Mouse (Mus musculus): Measurements from ENCODE around the gene Slc6a1. TPM values are rescaled to one million over a fixed set of nuclear protein-coding genes. Genes with fewer than 3 reads are reported as not detected.
A peak's percentile ranks its signal among the peaks of the same experiment; 100 is the strongest.

Gene Slc6a1
- total and polyA plus RNA-seq, 3 experiments: 0.04 TPM; not detected in 2

DNA sequence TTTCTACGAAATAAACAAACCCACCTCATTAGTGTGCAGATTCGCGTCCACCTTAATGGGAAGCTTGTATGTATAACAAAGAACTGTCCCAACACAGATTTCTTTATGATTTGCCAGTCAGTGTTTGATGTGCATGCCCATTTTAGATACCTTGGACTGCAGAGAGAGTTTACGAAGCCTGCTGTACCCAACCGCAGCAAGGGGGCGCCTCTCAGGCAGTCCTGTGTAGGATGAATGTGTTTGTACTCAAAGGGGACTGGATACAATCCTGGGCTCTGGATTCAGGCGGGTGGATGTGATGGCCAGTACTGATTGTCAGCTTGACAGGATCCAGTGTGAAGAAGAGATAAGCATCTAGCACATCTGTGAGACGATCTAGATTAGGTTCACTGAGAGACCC, 6.6 kb upstream of the Slc6a1 start:
- no peaks in the 10 kb centered on the region for H3K36me3 ChIP-seq (replicated peaks in 1 of 2; ENCODE audit: control insufficient read depth in 1 of 2, insufficient read depth in 1 of 2, low read length in 1 of 2)
- TF ChIP-seq ELF1 (IDR thresholded peaks at IDR 0.05; ENCODE audit: low read depth, low read length): no peak
- TF ChIP-seq CTCF (conservative IDR thresholded peaks at IDR 0.05 in 1 of 2, IDR thresholded peaks at IDR 0.05 in 1 of 2; ENCODE audit: low read depth in 2 of 2, low read length in 2 of 2): peak in 1 of 2 experiments; percentile 36; a peak in 2 of 4 replicates
- no peaks in the 10 kb centered on the region for H3K79me2 ChIP-seq (replicated peaks; ENCODE audit: control insufficient read depth, extremely low read depth, insufficient read depth, poor library complexity, severe bottlenecking)
- dilution Hi-C loops (cut with MboI; ENCODE audit: extremely low pct_ligation_motif_present, extremely low pct_unique_long_range_greater_than_20kb, low sequenced_read_pairs) (no loop called here), in situ Hi-C loops (cut with MboI; ENCODE audit: low pct_ligation_motif_present, low pct_unique_long_range_greater_than_20kb, low sequenced_read_pairs) (no loop called here)
- no peaks in the 10 kb centered on the region for H3K4me1 ChIP-seq (ENCODE audit: control insufficient read depth in 1 of 2, insufficient read depth in 2 of 2)
- no peaks in the 10 kb centered on the region for H3K9me3 ChIP-seq (replicated peaks; ENCODE audit: low read length)
- peaks cover 93% of the 10 kb centered on the region for H3K27me3 ChIP-seq (replicated peaks)
- DNase-seq (ENCODE audit: extremely low read depth): no peak
- no peak overlapping the region for H3K4me2 ChIP-seq (ENCODE audit: insufficient read depth, low read depth, poor library complexity, severe bottlenecking)
- H3K9ac ChIP-seq (ENCODE audit: insufficient read depth, low read depth): no peak overlapping the region
- H3K4me3 ChIP-seq (replicated peaks in 1 of 3; ENCODE audit: low read depth in 2 of 3, low read length in 2 of 3, poor library complexity in 1 of 3): no peak overlapping the region
- H3K27ac ChIP-seq (ENCODE audit: insufficient read depth, low read depth): no peak overlapping the region

DNA sequence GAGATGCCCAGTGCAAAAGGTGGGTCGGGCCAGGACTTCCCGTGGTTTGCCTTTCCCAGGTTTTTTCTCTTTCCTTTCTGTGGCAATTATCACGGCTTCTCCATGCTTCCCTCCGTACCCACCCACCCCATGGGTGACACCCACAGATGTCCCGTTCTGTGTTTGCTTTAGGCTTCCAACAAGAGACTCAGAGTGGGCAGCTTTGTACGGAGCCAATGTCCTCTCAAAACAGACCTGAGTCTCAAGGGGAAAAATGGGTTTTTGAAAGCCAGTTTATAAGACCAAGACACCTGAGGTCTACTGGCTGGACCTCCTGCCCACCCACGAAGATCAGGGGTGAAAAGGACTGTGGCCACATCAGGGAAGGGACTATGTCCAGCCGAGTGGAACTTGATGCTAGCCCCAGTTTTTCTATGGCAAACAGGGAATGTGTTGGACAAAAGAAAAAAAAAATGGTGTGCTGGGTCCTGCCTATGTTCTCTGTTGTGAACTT, 889 bp downstream of the Slc6a1 start:
- TF ChIP-seq MAFK (IDR thresholded peaks at IDR 0.05; ENCODE audit: insufficient replicate concordance, low read length) (no peak), CHD1 (IDR thresholded peaks at IDR 0.05; ENCODE audit: low read depth, low read length) (no peak), RCOR1 (conservative IDR thresholded peaks at IDR 0.05; ENCODE audit: low read depth, low read length) (no peak), MAX (IDR thresholded peaks at IDR 0.05; ENCODE audit: low read length) (no peak), POLR2A (IDR thresholded peaks at IDR 0.05; ENCODE audit: low read depth, low read length) (no peak), IRF4 (IDR thresholded peaks at IDR 0.05; ENCODE audit: low read depth, low read length) (no peak), NELFE (IDR thresholded peaks at IDR 0.05; ENCODE audit: low read depth, low read length) (no peak), JUN (IDR thresholded peaks at IDR 0.05; ENCODE audit: insufficient read depth, low read depth, low read length) (no peak)
- Histone ChIP-seq H3K36me3 (replicated peaks in 1 of 2; ENCODE audit: control insufficient read depth in 1 of 2, insufficient read depth in 1 of 2, low read length in 1 of 2) (no peaks in the 10 kb centered on the region), H3K27ac (ENCODE audit: insufficient read depth, low read depth) (no peak overlapping the region), H3K27me3 (replicated peaks) (peaks cover 95% of the 10 kb centered on the region), H3K79me2 (replicated peaks; ENCODE audit: control insufficient read depth, extremely low read depth, insufficient read depth, poor library complexity, severe bottlenecking) (no peaks in the 10 kb centered on the region), H3K4me2 (ENCODE audit: insufficient read depth, low read depth, poor library complexity, severe bottlenecking) (no peak overlapping the region), H3K4me1 (ENCODE audit: control insufficient read depth in 1 of 2, insufficient read depth in 2 of 2) (no peaks in the 10 kb centered on the region), H3K9ac (ENCODE audit: insufficient read depth, low read depth) (no peak overlapping the region), H3K4me3 (replicated peaks in 1 of 3; ENCODE audit: low read depth in 2 of 3, low read length in 2 of 3, poor library complexity in 1 of 3) (no peak overlapping the region), H3K9me3 (replicated peaks; ENCODE audit: low read length) (no peaks in the 10 kb centered on the region)
- dilution Hi-C loops (cut with MboI; ENCODE audit: extremely low pct_ligation_motif_present, extremely low pct_unique_long_range_greater_than_20kb, low sequenced_read_pairs): no loop called here
- no peak for DNase-seq (ENCODE audit: extremely low read depth)
- in situ Hi-C loops (cut with MboI; ENCODE audit: low pct_ligation_motif_present, low pct_unique_long_range_greater_than_20kb, low sequenced_read_pairs): no loop called here

DNA sequence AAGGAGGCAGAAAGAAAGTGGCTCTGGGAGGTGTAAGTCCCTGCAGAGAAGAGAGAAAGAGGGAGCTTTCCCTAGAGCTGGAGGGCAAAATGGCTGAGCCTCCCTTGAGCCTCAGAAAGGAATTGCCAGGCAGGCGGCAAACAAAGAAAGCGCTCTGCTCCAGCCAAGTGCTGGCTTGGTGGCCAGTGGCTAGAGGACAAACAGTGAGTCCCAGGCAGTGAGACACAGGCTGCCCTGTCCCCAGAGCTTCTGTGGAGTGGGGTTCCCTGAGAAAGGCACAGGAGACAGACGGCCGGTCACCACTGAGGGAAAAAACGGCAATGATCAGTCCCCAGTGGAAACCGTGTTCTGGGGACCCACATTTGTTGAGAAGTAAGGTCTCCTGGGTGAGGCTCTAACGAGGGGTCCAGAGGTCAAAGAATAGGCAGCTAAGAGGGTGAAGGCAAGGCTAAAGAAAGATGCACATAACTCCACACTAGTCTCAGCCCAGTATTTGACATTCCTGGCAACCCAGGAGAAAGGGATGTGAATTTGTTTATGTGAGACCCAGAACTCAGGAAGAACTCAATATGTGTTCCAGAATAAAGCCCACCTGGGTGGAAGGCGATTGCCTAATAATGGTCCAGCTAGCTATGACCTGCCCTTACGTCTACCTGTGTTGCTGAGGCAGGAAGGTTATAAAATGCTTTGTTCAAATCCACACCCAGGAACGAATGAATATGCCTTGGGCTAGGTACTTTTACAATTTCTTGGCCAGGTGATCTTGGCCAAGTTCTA, 1.7 kb downstream of the Slc6a1 start:
- in situ Hi-C loops (cut with MboI; ENCODE audit: low pct_ligation_motif_present, low pct_unique_long_range_greater_than_20kb, low sequenced_read_pairs) (no loop called here), dilution Hi-C loops (cut with MboI; ENCODE audit: extremely low pct_ligation_motif_present, extremely low pct_unique_long_range_greater_than_20kb, low sequenced_read_pairs) (no loop called here)
- Histone ChIP-seq H3K27ac (ENCODE audit: insufficient read depth, low read depth) (no peak overlapping the region), H3K9me3 (replicated peaks; ENCODE audit: low read length) (no peaks in the 10 kb centered on the region), H3K4me2 (ENCODE audit: insufficient read depth, low read depth, poor library complexity, severe bottlenecking) (no peak overlapping the region), H3K79me2 (replicated peaks; ENCODE audit: control insufficient read depth, extremely low read depth, insufficient read depth, poor library complexity, severe bottlenecking) (no peaks in the 10 kb centered on the region), H3K9ac (ENCODE audit: insufficient read depth, low read depth) (no peak overlapping the region), H3K4me1 (ENCODE audit: control insufficient read depth in 1 of 2, insufficient read depth in 2 of 2) (no peaks in the 10 kb centered on the region), H3K36me3 (replicated peaks in 1 of 2; ENCODE audit: control insufficient read depth in 1 of 2, insufficient read depth in 1 of 2, low read length in 1 of 2) (no peaks in the 10 kb centered on the region), H3K4me3 (replicated peaks in 1 of 3; ENCODE audit: low read depth in 2 of 3, low read length in 2 of 3, poor library complexity in 1 of 3) (no peak overlapping the region), H3K27me3 (replicated peaks) (peaks cover 93% of the 10 kb centered on the region)
- no peak for TF ChIP-seq RAD21 (IDR thresholded peaks at IDR 0.05; ENCODE audit: low read depth, low read length)
- no peak for TF ChIP-seq KAT2A (IDR thresholded peaks at IDR 0.05; ENCODE audit: insufficient replicate concordance, low read length)
- no peak for TF ChIP-seq NRF1 (IDR thresholded peaks at IDR 0.05; ENCODE audit: low read depth, low read length)
- no peak for TF ChIP-seq CTCF (conservative IDR thresholded peaks at IDR 0.05 in 1 of 2, IDR thresholded peaks at IDR 0.05 in 1 of 2; ENCODE audit: low read depth in 2 of 2, low read length in 2 of 2)
- no peak for TF ChIP-seq SMC3 (IDR thresholded peaks at IDR 0.05; ENCODE audit: low read depth, low read length)
- TF ChIP-seq MAX (IDR thresholded peaks at IDR 0.05; ENCODE audit: low read length): no peak
- no peak for TF ChIP-seq EP300 (IDR thresholded peaks at IDR 0.05; ENCODE audit: low read length)
- no peak for TF ChIP-seq ZNF384 (IDR thresholded peaks at IDR 0.05; ENCODE audit: low read depth, low read length)
- TF ChIP-seq MEF2A (IDR thresholded peaks at IDR 0.05; ENCODE audit: borderline replicate concordance, low read depth, low read length): no peak
- no peak for TF ChIP-seq JUND (conservative IDR thresholded peaks at IDR 0.05; ENCODE audit: low read depth, low read length)
- no peak for TF ChIP-seq ZKSCAN1 (IDR thresholded peaks at IDR 0.05; ENCODE audit: borderline replicate concordance, low read depth, low read length)
- TF ChIP-seq ZC3H11A (IDR thresholded peaks at IDR 0.05; ENCODE audit: low read depth, low read length): no peak
- TF ChIP-seq TCF12 (IDR thresholded peaks at IDR 0.05; ENCODE audit: low read depth, low read length): no peak
- no peak for TF ChIP-seq BHLHE40 (IDR thresholded peaks at IDR 0.05; ENCODE audit: low read depth, low read length)
- TF ChIP-seq POLR2A (IDR thresholded peaks at IDR 0.05; ENCODE audit: low read depth, low read length): no peak
- TF ChIP-seq TBP (conservative IDR thresholded peaks at IDR 0.05; ENCODE audit: low read depth, low read length): no peak
- no peak for TF ChIP-seq USF2 (conservative IDR thresholded peaks at IDR 0.05; ENCODE audit: low read depth, low read length)
- no peak for TF ChIP-seq RCOR1 (conservative IDR thresholded peaks at IDR 0.05; ENCODE audit: low read depth, low read length)
- TF ChIP-seq HCFC1 (IDR thresholded peaks at IDR 0.05; ENCODE audit: low read depth, low read length): no peak
- no peak for DNase-seq (ENCODE audit: extremely low read depth)
